Mouse (Mus musculus): ENCODE data around the gene Ak1. TPM values are rescaled to one million over a fixed set of nuclear protein-coding genes. Genes with fewer than 3 reads are reported as not detected.

Ak1 gene
- total RNA-seq, 2 experiments from 2014 or later = 1,818 to 2,240 TPM

DNA sequence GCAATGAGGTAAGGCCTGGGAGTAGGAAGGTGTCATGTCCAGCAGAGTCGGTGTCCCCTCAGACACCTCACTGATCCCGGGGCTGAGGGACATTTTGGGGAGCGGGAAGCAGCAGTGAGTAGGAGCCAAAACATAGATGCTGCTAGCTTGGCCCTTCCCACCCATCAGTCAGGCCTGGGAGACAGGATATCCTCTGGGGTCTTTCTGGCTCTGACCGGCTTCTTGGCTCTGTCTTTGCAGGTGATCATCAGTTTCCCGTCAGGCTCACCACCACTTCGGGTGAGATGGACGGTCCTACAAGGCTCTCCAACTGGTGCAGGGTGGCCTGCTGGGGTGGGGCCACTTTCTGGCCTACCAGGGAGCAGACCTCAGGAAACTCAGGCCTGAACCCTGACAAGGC lies 56.1 kb downstream of the Ak1 start:
- intact Hi-C loops (cut with DNase I) = no loop called here
- no peak for DNase-seq

DNA sequence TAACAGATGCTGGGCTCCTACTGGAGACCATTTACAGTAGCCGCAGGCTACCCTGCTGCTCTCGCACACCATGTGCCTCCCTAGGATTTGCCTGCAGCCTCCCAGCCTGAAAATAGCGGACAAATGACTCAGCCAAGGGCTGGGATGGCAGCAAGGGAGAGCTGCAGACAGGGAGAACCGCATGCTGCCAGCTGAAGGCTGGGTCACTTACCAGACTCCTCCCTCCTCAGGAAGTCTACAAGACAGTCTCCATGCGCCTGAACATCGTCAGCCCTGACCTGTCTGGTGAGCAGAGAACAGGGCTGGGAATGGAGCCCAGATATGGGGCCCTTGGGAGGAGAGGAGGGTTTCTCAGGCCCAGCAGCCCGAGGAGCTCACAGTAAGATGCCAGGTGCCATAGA lies 58.5 kb downstream of the Ak1 start:
- intact Hi-C loops (cut with DNase I) = no loop called here
- peak in 1 of 2 experiments; percentile 38 for DNase-seq

GRCm38 (mm10) chr2:32680961-32681650 lies 59.5 kb downstream of the Ak1 start:
- no peak for DNase-seq
- intact Hi-C loops (cut with DNase I) = no loop called here

GRCm38 (mm10) chr2:32681754-32682153 lies 60.2 kb downstream of the Ak1 start:
- no peak for DNase-seq
- intact Hi-C loops (cut with DNase I) = no loop called here

- no peak for DNase-seq
- intact Hi-C loops (cut with DNase I) = no loop called here
These were observed 61.3 kb downstream of the Ak1 start for GRCm38 (mm10) chr2:32682721-32683417.

GRCm38 (mm10) chr2:32683701-32684100 lies 62.1 kb downstream of the Ak1 start:
- intact Hi-C loops (cut with DNase I) = no loop called here
- no peak for DNase-seq

Small RNA genes within 50 kb of the gene (microRNA-seq; reads per million reads assigned to microRNA genes)
- gene Gm47291 = 0 reads per million in 2 experiments
- 0 reads per million in 2 experiments for gene Mir1954

Other genes starting within 250 kb of the Ak1 start
- 10 to 100 TPM; 36.4 to 44.0 TPM for gene 1110008P14Rik, start 239.8 kb upstream of the Ak1 start, total RNA-seq (2021)
- 1 to 10 TPM; 1.4 to 3.7 TPM for gene Lcn2, start 233.5 kb upstream of the Ak1 start, total RNA-seq (2021)
- 10 to 100 TPM; 41.3 to 45.0 TPM for gene Ptges2, start 225.9 kb upstream of the Ak1 start, total RNA-seq (2021)
- gene Naif1, start 171.3 kb upstream of the Ak1 start, total RNA-seq (2021) = 1 to 10 TPM; 1.8 to 1.9 TPM
- gene Slc25a25, start 170.3 kb upstream of the Ak1 start, total RNA-seq (2021) = 100 to 1,000 TPM in 1 of 2 experiments, 10 to 100 TPM in 1; 71.7 to 145 TPM
- 1 to 10 TPM; 2.6 to 2.7 TPM for gene Fam102a, start 86.4 kb upstream of the Ak1 start, total RNA-seq (2021)
- gene Dpm2, start 50.9 kb upstream of the Ak1 start, total RNA-seq (2021) = 10 to 100 TPM; 10.3 to 11.0 TPM
- not detected for gene Pip5kl1, start 47.0 kb upstream of the Ak1 start, total RNA-seq (2021)
- not detected for gene 9430097D07Rik, start 46.1 kb upstream of the Ak1 start, total RNA-seq (2021)
- 10 to 100 TPM; 14.1 to 21.7 TPM for gene St6galnac4, start 34.7 kb upstream of the Ak1 start, total RNA-seq (2021)
- gene St6galnac6, start 22.0 kb upstream of the Ak1 start, total RNA-seq (2021) = 10 to 100 TPM; 34.9 to 46.5 TPM
- gene Eng, start 24.8 kb downstream of the Ak1 start, total RNA-seq (2021) = 10 to 100 TPM; 23.9 to 26.7 TPM
- 1 to 10 TPM; 4.4 to 4.5 TPM for gene Fpgs, start 82.4 kb downstream of the Ak1 start, total RNA-seq (2021)
- 10 to 100 TPM; 18.1 to 21.0 TPM for gene Cdk9, start 91.3 kb downstream of the Ak1 start, total RNA-seq (2021)
- 1 to 10 TPM; 6.4 to 7.0 TPM for gene Sh2d3c, start 99.3 kb downstream of the Ak1 start, total RNA-seq (2021)
- gene 6330409D20Rik, start 119.3 kb downstream of the Ak1 start, total RNA-seq (2021) = not detected
- gene Tor2a, start 135.5 kb downstream of the Ak1 start, total RNA-seq (2021) = 1 to 10 TPM; 3.9 to 5.1 TPM
- gene Ttc16, start 153.9 kb downstream of the Ak1 start, total RNA-seq (2021) = not detected
- 1 to 10 TPM; 2.0 to 2.1 TPM for gene Ptrh1, start 154.0 kb downstream of the Ak1 start, total RNA-seq (2021)
- not detected for gene Cfap157, start 162.7 kb downstream of the Ak1 start, total RNA-seq (2021)
- 1 to 10 TPM; 2.2 to 3.6 TPM for gene Stxbp1, start 225.5 kb downstream of the Ak1 start, total RNA-seq (2021)

All from gastrocnemius, postnatal 36 days (tissue).